Mouse (Mus musculus): ENCODE measurements around the gene Slc17a7.

Gene Slc17a7

DNA sequence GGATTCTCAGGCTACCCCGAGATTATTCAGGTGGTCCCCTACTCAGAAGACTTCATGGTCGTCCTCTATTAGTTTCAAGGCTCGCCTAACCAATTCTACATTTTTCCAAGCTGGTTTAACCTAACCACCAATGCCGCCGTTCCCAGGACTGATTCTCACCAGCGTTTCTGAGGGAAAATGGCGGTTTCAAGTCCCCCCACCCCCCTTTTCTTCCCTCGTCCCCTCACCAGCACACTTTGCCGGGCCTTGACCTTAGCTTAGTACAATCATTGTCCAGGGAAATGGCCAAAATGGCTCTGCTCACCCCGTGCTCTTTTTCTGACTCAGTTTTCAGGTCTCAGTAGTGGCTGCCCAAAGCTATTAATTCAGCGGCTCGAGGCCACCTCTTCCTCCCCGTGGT lies 11.6 kb downstream of the Slc17a7 start:
- DNase-seq (ENCODE audit: low read depth, low spot score), result no peak

DNA sequence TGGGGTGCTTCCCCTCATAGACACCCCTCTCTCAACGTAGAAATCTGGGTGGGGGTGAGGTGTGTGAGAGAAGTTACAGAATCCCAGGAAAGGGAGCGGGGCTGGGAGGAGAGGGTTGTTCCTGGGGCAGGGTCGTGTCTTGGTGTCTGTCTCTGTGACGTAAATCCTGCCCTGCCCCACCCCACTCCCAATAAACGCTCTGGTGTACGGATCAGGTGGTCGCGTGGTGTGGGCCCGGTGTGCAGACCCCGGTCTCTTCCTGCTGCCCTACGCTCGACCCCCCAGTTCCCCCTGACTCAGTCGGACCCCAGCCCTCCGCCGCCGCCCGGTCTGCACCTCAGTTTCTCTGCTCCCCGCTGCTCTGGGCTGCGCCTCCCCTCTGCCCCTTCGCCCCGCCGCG lies 12.2 kb downstream of the Slc17a7 start:
- DNase-seq (ENCODE audit: low read depth, low spot score), result no peak

DNA sequence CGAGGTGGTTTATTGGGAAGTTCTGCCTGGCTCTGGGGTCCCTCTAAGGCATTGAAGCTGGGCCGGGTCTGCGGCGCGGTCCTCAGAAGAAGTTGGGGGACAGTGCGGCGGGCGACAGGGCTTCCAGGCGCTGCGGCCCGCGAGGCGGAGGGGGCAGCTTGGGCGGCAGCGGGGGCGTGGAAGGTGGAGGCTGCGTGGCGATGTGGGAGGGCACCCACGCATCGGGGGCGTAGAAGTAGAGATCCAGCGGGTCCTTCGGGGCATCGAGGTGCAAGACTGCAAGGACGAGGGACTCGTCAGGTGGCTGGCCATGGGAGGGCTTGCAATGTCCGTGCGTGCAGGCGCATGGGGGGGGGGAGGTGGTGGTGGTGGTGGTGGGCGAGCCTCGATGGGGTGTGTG lies 12.6 kb downstream of the Slc17a7 start:
- no peak for DNase-seq (ENCODE audit: low read depth, low spot score)

DNA sequence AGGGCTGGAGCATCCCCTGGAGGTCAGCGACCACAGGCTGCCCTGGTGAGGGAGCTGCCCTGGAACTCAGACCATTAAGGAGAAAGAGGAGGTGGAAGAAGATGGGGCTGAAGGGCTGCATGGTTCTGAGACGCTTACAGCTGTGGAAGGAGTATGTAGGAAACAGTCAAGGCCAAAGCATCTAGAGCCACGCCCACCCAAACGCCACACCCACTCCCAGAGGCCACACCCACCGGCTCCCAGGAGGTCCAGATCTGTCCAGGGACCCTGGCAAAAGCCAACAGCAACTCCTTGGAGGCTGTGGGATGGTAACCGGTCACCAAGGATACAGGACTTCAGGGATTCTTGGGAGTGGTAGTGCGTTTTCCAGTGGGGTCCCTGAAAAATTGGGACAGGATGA lies 14.8 kb downstream of the Slc17a7 start:
- peak; percentile 40 for DNase-seq (ENCODE audit: low read depth, low spot score)

DNA sequence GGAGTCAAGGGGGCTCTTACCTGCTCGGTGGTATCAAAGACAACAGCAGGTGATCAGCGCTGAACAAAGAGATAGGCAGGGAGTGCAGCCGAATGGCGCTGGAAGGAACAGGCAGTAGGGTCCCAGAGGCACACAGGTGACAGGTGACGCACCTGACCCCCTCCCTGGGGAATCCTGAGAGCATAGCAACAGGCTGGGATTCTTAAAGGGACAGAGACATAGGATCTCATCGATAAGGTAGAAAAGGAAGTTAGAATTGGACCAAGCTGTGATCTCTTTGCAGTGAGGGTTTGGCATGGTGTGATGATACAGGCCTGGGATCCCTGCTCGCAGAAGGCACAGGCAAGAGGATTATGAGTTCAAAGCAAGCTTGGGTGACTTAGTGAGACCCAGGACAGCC lies 15.7 kb downstream of the Slc17a7 start, which contains the start of gene Gfy:
Gene Gfy (minus strand): TSS at position 101 of the 400 bp plus-strand sequence.
- no peak for DNase-seq (ENCODE audit: low read depth, low spot score)

DNA sequence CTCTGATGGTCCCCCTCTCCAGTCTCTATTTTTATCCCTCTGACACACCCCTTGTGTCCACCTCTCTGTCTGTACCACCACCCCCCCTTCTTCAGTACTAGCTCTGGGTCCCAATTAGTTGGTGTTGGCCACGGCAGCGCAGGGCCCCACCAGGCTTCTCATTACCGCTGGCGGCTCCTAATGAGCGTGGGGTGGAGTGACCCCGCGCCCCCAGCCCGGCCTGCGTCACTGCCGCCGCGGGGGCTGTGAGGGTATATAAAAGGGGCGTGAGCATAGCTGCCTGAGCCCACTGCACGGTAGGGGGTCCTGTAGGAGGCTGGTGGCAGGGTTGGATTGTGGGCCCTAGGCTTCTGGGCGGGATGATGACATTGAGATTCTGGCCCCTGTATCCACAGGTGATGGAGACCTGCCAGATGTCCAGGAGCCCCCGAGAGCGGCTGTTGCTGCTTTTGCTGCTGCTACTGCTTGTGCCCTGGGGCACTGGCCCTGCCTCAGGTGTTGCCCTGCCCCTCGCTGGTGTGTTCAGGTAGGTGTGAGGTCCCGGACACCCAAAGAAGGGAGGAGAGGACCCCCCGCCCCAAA lies 17.2 kb downstream of the Slc17a7 start, which contains the start of gene Pth2:
Gene Pth2 (plus strand): TSS at position 100 of the 582 bp plus-strand sequence.
- DNase-seq (ENCODE audit: low read depth, low spot score), result no peak

DNA sequence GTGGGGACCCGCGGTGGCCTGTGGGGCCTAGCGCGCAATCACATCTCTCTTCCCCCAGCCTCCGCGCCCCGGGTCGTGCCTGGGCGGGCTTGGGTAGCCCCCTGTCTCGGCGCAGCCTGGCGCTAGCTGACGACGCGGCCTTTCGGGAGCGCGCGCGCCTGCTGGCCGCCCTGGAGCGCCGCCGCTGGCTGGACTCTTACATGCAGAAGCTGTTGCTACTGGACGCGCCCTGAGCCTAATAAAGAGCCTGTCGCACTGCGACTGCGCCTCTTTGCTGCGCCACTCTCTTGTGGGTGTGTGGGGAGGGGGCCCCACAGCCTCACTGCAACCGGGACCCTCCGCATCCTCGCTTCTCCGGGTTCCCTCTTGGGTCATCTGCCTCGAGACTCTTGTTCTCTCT lies 17.8 kb downstream of the Slc17a7 start:
- DNase-seq (ENCODE audit: low read depth, low spot score), result no peak

DNA sequence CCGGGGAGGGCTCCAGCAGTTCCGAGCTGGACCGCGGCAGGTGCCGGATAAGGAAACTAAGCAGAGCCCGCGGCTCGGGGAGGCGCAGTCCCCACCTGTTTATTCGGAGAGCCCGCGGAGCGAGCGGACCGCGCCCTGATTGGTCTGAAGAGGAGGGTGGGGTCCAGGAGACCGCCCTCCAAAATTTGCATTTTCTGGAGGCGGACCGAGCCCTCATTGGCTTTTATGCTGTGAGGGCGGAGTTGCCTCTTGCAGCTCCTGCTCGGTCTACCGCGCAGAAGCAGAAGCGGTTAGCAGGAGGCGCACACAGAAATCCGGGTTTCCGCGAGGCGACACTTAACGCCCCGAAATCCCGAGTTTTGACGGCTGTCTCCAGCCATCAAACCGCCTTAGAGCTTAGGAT lies 18.5 kb downstream of the Slc17a7 start:
- DNase-seq (ENCODE audit: low read depth, low spot score), result peak; percentile 86

DNA sequence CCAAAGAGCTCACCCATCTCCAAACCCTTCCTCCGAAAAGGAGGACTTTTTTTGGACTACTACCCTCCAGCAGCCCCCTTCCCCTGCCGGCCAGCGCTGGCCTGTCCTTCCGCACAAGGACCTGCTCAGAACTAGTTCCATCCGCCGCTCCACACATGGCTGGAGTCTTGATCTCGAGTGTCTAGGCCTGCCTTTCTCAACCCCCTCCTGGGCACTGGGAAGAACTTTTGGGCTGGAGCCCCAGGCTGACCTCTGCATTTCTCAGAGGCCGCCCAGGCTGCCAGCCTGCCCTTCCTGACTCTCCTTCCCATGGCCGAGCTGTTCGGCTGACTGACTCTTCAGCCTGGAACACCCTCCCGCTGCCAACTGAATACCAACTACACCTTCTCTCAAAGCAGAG lies 18.9 kb downstream of the Slc17a7 start:
- no peak for DNase-seq (ENCODE audit: low read depth, low spot score)

DNA sequence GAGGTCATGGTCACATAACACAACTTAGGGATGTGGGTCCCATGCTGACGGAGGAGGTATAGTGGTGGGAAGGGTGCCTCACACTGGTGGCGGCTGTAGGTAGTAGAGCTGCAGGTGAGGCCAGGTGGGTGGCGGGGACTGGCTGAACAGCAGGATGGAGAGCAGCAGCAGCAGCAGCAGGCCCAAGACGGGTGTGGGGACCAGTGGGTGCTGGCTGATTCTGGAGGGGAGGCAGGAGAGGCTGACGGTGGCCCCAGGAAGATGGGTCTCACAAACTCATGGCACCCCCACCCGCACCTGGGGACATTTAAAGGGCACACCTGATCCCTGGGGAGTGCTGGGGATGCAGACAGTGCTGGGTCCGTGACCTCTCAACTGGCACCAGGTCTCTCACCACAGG lies 19.9 kb downstream of the Slc17a7 start:
- DNase-seq (ENCODE audit: low read depth, low spot score), result no peak

DNA sequence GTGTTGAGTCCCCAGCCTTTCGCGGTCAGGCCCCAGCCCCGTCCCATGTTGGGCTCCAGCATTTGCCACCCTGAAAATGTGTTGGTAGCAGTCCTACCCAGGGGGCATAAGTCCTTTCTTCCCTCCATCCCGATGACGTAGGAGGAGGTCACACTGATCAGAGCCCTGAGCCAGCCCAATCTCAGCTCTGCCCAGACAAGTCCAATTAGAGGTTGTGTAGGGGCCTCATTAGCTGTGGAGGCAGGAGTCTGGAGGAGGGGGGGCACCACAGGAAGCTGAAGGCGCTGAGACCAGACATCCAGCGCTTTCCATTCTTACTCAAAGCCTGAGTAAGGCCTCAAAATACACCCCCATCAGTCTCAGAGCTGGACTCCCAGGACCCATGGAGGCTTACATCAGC lies 22.2 kb downstream of the Slc17a7 start:
- DNase-seq (ENCODE audit: low read depth, low spot score), result no peak

DNA sequence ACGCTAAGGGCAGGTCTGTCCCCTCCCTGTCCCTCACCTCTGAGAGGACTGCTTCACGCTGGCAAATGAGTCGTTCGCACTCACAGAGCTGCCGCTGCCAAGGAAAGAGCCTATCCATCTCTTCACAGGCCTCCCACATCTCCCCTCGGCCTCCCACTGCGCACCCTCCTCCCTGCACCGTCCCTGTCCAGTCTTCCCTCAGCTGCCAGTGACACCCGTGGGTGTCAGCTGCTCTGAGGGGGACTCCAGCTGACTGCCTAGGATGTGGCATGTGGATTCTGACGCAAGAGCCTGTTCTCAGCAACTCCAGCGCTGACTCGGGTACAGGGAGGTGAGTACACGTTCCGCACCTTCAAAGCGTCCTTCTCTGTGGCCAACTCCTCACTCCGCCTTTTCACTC lies 25.9 kb downstream of the Slc17a7 start:
- DNase-seq (ENCODE audit: low read depth, low spot score), result no peak

DNA sequence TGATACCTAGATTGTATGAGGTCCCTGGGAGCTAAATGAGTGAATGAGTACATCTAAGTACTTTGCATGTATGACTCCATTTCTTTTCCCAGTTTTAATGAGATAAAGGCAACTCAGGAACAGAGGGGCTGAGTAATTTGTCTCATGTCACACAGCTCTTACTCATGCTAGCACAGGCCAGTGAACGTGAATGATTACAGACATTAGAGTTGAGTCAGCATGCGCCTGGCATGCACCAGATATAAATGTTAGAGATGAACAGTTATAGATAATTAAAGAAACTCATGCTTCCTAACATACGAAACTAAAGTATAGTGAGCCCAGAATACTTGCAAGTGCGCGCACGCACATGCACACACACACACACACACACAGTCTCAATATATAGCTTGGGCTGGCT lies 26.4 kb downstream of the Slc17a7 start:
- no peak for DNase-seq (ENCODE audit: low read depth, low spot score)

DNA sequence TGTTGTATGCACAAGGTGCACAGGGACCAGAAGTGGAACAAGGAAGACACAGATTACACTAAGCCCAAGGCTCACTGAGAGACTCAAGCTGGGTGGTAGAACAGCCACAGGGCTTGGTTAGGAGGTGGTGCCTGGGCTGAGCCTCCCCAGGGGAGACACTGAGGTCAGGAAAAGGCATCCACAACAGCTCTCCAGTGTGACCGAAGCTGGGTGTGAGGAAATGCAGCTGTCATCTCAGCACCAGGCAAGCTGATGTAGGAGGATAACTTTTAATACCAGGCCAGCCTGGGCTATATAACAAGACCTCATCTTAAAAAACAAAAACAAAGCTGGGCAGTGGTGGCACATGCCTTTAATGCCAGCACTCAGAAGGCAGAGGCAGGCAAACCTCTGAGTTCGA lies 27.4 kb downstream of the Slc17a7 start:
- DNase-seq (ENCODE audit: low read depth, low spot score), result no peak

DNA sequence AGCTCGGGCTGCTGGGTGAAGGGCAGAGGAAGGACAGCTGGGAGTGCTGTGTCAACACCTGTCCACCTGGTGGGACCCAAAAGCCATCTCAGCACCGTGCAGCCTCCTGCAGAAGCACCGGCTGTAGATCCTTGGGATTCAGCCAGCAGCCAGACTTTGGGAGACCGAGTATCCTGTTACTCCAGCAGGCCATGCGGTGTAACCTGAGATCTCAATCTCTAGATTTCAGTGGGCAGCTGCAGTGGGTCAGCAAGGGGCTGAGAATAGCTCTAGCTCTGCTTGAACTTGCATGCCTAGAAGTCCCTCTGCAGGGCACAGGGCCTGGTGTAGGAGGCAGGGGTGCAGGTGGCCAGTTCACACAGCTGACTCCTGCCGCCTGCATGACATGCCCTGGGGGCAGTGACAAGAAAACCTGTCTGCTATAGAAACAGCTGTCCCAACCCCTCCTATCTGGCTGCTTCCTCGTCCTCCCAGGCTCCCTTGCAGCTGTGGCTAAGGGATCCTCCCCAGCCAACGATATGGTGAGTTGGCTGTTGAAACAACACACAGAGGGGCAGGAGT lies 28.1 kb downstream of the Slc17a7 start:
- no peak for DNase-seq (ENCODE audit: low read depth, low spot score)

DNA sequence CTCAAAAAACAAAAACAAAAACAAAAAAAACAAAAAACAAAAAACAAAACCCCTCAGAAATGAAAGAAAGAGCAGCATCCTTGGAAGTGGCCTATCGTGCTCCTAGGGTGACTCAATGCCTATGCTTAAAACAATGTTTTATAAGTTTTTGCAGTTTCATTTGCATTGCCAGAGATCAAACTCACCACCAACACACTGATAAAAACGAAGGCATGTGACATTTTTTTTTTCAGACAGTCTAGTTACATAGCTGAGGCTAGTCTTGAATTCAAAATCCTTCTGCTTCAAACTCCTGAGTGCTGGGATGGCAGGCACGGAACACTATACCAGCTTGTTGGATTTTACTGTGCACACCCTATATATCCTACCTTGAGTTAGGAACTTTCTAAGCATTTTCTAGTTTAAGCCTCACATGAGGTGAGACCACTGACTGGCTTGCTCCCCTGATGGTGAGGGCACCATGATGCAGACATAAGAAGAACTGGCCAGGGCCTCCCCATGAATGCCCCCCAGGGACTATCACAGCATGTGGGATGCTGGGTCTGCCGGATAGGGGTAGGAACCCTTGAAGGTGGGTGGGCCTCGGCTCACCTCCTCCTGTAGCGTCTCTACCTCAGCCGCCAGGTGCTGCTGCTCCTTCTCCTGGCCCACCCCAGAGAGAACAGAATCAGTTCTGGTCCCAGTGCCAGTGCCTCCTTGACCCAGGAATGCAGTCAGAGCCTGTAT lies 29.0 kb downstream of the Slc17a7 start:
- no peak for DNase-seq (ENCODE audit: low read depth, low spot score)

DNA sequence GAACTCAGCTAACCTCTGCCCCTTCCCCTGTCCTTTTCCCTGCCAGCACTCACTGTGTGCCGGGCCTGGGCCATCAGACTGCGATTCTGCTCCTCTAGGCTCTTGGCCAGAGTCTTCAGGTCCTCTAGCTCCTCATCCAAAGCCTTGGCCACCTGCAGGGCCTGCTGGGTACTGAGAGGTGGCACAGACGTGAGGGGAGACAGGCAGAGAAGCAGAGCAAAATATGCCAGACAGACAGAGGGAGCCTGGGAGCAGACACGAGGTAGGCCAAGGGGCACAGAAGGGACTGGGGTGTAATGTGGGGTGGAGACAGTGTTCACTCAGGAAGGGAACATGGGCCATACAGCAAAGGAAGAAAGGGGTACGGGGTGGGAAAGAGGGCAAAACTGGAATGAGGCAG lies 29.7 kb downstream of the Slc17a7 start:
- DNase-seq (ENCODE audit: low read depth, low spot score), result no peak

DNA sequence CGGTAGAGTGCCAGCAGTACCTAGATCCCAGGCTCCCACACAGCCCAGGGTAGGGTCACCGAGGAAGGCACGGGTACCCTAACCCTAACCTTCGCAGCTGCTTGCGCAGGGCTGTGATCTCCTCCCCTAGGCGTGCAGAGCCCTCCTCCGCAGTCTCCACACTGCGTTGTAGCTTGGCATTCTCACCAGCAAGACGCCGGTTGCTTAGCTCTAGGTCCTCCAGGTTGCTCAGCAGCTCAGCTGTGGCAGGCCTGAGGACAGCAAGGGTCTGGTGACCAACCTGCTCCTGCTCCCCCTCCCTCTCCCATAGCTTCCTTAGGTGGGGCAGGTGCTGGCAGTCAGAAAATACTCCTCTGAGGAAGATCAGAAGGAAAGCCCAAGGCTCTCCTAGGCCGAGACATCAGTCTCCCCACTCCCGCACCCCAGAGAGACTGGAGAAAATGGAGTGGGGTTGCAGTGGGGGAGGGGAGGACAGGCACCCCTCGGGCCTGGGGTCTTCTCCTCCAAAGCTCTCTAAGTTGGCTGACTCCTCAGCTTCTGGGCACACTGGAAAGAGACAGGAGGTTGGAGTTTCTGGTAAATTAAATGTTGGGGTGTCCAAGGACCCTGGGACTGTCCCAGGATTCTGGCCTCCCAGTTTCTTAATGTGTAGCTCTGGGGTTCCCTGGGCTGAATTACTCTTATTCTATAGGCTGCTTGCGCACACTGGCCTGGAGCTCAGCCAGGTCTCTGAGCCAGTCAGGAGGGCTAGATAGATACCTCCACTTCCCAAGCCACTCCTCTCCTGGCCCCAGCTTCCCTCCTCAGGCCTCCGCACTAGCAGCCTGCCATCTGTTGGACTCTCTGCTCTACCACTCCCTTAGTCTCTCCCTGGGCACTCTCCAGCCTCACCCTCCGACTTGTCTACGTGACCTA lies 30.4 kb downstream of the Slc17a7 start:
- DNase-seq (ENCODE audit: low read depth, low spot score), result no peak

DNA sequence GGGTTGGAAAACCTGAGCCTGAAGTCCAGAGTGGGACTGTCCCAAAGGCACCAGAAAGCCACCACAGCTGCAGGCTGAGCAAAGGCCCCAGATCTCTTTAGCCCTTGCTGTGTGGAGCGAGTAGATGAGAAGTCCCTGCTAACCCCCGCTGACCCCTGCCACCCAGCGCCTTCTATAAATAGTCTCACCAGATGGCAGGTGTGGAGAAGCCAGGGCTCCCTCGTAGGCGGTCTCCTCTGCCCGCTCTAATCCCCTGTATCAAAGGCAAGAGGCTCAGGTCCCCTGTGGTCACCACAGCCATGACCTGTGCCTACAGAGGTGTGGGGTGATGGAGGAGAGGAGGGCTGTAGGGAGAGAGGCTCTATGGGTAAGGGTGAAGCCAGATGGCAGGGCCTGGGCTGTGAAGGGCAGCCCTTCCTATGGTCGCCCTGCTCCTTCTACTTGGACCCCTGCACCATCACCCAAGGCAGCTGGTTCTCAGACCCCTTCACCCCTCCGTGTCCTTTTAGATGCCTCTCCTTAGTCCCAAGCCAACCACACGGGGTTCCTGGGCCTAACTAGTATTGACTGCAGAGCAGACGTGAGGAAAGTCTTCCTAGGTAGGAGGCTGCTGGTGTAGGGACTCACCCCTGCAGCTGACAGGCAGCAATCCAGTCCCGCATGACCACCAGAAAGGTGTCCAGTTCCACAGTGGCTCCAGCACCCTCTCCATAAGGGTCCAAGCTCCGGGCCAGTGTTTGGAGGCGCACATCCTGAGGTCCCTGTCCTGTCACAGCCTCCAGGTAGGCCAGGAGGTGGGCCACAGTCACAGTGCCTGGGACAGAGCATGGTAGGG lies 31.8 kb downstream of the Slc17a7 start:
- DNase-seq (ENCODE audit: low read depth, low spot score), result no peak

DNA sequence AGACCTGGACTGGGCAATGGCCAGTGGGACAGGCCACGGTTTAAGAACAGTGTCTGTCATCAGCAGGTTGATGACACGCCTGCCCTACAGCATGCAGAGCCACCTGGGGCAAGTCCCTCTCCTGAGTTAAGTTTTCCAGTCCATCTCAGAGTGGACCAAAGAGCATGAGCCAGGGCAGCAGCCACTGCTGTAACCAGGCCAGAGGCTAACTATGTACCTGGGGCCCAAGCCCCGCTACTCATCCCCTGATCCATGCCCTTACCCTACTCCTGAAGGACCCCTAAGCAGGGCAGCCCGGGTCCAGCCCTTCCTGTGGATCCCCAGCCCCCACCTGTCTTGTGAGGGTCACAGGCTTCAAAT lies 32.4 kb downstream of the Slc17a7 start:
- DNase-seq (ENCODE audit: low read depth, low spot score), result no peak

DNA sequence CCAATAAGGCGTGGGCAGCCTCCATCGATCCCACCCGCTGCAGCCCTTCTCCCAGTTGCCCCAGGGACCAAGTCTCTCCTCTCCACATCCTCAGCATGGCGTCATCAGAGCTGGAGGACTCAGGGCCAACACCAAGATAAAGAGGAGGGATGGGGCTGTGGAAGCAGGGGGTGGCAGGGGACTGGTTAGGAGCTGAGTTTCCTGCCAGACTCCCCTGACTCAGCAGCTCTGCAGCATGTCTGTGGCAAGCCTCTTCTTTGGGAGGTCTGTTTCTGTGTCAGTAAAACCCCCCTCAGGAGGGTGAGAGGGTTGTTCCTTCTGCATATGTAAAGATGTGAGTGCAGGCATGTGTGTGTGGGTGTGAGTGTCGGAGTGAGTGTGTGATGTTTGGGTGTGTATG lies 33.2 kb downstream of the Slc17a7 start:
- no peak for DNase-seq (ENCODE audit: low read depth, low spot score)

Data from CD4-positive, CD25-positive, alpha-beta regulatory T cell, adult 2 months (primary cell).